Mouse (Mus musculus) T-helper 17 cell (primary cell): ENCODE data around the gene Cacna1d.

Source experiments
- in situ Hi-C, 2 experiments: fragments of 300-600 bp; cut with MboI, MseI; formaldehyde crosslinking; loops; 1 replicate in 1 of 2; 2 replicates in 1 of 2; pipeline ENCODE4 v1.15.1; 2025; ENCODE audit warnings: high pct_unique_total_duplicates in 2 of 2

Gene Cacna1d

GRCm38 (mm10) chr14:30459891-30460523 lies 31.2 kb downstream of the Cacna1d start:
- in situ Hi-C loops = loop anchor here (5.0 kb wide), 2 partner anchors 318 to 328 kb away; no protein-coding TSS in a partner anchor

- in situ Hi-C loops = loop anchor here in 1 of 2 experiments (5.0 kb wide), 1 partner anchor 327 kb away; no protein-coding TSS in a partner anchor
Observed at GRCm38 (mm10) chr14:30458820-30459219, 32.4 kb downstream of the Cacna1d start.

DNA sequence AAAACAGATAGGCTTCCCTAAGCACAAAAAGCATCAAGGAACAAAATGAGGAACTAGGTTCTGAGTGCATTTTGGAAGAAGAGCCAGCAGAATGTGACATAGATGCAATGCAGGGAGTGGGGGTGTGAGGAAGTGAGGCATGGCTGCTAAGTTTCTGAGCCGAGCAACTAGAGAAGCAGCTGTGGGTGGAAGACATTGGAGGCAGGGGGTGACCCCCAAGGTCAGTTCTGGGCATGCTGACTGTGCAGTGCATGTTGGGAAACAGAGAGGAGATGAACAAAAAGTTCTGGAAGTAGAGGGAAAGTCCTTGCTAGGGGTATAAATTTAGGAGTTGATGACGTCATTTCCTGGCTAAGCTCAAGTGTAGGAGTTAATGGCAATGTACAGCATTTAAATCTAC lies 33.4 kb downstream of the Cacna1d start:
- in situ Hi-C loops = loop anchor here in 1 of 2 experiments (5.0 kb wide), 1 partner anchor 326 kb away; no protein-coding TSS in a partner anchor

DNA sequence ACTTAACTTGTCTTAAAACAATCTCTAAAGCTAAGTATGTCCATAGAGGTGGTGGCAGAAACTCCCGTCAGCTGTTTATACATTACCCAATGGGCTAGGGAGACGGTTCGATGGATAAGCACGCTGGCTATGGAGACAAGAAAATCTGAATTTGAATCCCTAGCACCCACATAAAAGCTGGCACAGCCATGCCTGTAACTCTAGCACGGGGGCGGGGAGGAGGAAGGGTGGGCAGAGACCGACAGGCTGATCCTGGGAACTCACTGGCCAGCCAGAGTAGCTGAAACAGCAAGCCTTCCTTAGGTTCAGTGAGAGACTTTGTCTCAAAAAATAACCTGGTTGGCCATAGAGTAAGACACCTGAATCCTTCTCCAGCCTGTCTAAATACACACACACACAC lies 33.8 kb downstream of the Cacna1d start:
- in situ Hi-C loops = loop anchor here in 1 of 2 experiments (5.0 kb wide), 1 partner anchor 325 kb away; no protein-coding TSS in a partner anchor

DNA sequence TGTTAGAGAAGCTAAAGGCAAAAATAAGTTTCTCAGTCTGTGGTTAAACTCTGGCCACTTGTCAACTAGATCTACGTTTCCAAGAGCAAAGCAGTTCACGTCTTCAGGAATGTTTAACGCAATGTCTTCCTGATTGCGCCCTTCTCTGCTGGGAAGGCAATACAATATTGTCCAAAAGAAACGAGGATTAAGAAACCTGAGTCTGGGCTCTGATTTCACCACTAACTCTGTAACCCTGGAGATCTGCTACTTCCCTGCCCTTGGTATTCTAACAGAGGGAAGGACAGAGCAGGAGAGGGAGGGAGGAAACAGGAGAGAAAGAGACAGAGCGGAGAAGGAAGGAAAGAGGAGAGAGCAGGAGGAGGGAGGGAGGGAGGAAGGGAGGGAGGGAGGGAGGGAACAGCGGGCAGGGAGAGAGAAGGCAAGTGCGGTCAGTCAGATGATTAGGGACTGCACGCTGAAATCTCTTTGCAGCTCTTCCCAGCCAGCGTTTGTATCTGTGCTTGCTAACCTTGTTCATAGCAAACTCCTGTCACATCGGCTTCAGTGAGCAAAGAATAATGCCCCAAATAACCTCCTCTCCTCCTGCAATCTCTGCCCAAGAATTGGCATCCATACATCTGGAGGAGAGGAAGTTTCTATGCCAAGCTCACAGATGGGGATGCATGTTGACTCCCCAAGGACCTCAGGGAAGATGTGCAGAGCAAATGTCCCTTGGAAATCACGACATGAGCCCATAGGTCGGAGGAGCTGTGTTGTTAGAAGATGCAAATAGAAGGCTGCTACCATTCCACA lies 35.3 kb downstream of the Cacna1d start:
- in situ Hi-C loops = loop anchor here in 1 of 2 experiments (5.0 kb wide), 1 partner anchor 324 kb away; no protein-coding TSS in a partner anchor

- in situ Hi-C loops = loop anchor here in 1 of 2 experiments (10.0 kb wide), 1 partner anchor 765 kb away; no protein-coding TSS in a partner anchor
Observed at GRCm38 (mm10) chr14:30439915-30440314, 51.3 kb downstream of the Cacna1d start.

GRCm38 (mm10) chr14:30435316-30435715 lies 55.9 kb downstream of the Cacna1d start:
- in situ Hi-C loops = loop anchor here in 1 of 2 experiments (10.0 kb wide), 1 partner anchor 761 kb away; no protein-coding TSS in a partner anchor

DNA sequence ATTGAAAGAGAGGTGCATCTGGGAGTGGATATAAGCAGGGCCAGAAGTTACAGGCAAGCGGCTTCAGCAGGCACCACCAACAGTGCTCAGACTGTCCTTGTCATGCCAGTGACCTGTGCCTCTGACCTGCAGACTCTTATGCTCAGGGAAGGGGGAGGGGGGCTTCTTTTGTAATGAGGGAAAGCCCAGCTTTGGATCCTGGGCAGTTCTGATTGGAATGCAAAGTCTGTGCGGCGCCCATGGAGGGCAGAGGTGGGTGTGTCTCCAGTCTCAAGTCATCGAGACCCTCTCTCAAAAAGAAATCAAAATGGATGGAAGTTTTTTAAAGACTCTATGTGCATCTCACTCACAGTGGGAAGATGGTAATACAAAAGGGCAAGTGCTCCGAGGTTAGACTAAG lies 60.8 kb downstream of the Cacna1d start:
- in situ Hi-C loops = loop anchor here in 1 of 2 experiments (10.0 kb wide), 1 partner anchor 756 kb away; no protein-coding TSS in a partner anchor

GRCm38 (mm10) chr14:30430026-30430425 lies 61.2 kb downstream of the Cacna1d start:
- in situ Hi-C loops = loop anchor here in 1 of 2 experiments (10.0 kb wide), 1 partner anchor 755 kb away; no protein-coding TSS in a partner anchor

DNA sequence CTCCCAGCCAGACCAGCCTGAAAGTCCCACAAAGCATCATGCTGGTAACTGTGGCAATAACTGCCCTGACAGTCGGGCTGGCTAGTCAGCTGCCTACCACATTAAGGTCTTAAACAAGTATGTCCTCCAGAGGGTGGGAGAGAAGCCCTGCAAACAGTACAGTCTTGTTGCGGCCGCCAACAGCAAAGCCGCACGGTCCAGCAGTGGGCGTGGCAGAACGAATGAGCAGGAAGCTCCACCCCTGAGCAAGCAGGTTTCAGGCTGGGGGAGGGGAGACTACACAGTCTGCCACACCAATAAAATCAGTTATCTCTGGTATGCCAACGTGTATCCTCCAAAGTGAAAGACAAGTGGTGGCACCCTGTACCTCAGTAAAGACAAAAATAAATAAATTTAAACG lies 61.6 kb downstream of the Cacna1d start:
- in situ Hi-C loops = loop anchor here in 1 of 2 experiments (10.0 kb wide), 1 partner anchor 755 kb away; no protein-coding TSS in a partner anchor

DNA sequence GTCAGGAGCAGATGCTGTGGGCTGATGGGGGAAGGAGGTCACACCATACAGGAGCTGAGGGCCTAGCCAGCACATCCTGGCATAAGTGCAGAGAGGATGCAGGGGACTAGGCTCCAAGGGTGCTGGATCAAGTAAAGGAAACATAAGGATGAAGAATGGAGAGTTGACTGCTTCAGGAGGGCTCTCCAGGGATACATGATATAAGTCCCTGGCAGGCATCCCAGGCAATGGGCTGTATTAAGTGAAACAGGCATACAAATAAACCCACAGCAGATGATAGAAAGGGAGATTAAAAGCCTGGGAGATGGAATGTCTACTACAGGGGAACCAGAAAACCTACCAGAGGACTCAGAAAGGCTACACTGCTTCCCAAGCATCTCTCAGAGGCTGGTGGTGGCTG lies 62.5 kb downstream of the Cacna1d start:
- in situ Hi-C loops = no loop called here

DNA sequence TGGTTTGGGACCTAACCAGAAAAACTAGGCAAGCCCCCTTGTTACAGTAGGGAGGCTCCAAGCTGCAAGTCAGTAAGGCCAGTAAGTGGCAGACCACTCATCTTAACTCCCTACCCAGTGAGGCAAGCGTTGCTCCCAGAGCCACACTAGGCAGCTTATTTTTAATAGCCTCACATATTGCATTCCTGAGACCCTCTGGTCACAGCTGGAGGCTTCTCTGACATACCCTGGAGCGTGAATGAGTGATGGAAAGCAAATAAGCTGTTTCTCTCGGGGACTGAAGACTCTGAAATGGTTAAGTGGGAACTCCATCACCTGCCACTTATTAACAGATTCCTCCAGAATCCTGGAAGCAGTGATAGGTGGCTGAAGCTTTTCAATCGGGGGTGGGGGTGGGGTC lies 65.4 kb downstream of the Cacna1d start:
- in situ Hi-C loops = no loop called here

DNA sequence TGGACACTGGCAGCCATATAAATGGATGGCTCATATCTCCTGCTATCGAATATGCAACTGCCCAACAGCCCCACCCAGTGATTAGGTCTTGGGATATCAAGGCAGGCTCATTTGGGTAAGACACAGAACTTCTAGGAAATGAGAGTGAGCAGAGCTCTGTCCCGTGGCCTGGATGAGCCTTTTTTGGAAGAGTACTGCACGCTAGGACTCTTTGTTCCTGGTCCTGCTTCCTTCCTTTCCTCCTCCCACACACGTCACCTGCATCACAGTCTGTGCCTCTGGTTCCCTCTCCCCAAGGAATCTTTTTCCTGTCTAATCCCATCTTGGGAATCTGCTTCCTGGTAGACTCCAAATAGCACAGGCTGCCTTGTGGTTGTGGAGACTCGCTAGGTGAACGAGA lies 66.1 kb downstream of the Cacna1d start:
- in situ Hi-C loops = no loop called here

- in situ Hi-C loops = no loop called here
Observed at GRCm38 (mm10) chr14:30424638-30425037, 66.6 kb downstream of the Cacna1d start.

GRCm38 (mm10) chr14:30422376-30423140 lies 68.7 kb downstream of the Cacna1d start:
- in situ Hi-C loops = no loop called here

- in situ Hi-C loops = no loop called here
Observed at GRCm38 (mm10) chr14:30419458-30419857, 71.8 kb downstream of the Cacna1d start.

GRCm38 (mm10) chr14:30419046-30419445 lies 72.2 kb downstream of the Cacna1d start:
- in situ Hi-C loops = no loop called here

DNA sequence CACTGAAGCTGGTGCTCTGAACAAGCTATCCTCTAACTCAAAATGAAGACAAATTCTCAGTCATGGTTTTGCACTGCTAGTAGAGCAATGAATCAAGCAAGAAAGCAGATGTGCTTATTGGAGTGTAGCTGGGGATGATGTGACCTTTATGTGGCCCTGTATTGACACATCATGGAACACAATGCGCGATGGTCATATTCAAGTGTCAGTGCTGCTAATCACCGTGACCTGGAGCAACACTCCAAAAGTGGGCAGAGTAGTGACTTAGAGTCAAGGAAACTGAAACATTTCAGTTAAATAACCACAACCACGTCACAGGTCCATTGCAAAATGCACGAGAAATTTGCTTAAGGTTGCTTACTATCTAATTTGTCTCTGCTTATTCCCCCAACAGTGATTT lies 75.4 kb downstream of the Cacna1d start:
- in situ Hi-C loops = no loop called here

- in situ Hi-C loops = no loop called here
Observed at GRCm38 (mm10) chr14:30414131-30414530, 77.1 kb downstream of the Cacna1d start.

DNA sequence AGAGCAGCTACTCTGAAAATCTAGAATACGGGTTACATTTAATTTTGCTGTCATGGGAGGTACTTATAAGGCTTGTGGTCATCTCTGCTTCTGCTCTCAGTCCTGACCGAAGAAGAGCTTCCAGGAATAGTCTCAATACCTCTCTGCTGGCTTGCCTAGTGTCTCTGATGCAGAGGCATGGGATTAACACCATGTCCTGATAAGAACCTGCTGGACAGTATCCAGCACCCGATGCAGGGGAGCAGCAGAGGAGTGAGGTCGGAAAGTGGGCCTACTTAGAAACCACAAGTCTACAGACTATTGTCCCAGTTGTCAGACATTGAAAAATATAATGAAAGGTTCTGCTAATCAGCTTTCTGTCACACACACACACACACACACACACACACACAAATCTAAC lies 81.9 kb downstream of the Cacna1d start:
- in situ Hi-C loops = no loop called here

- in situ Hi-C loops = no loop called here
Observed at GRCm38 (mm10) chr14:30405456-30406225, 85.6 kb downstream of the Cacna1d start.
